Mouse (Mus musculus): ENCODE results near the gene Spsb4. TPM values are rescaled to one million over a fixed set of nuclear protein-coding genes. Genes with fewer than 3 reads are reported as not detected.

The Spsb4 gene
- total and polyA plus RNA-seq, 3 experiments: not detected

DNA sequence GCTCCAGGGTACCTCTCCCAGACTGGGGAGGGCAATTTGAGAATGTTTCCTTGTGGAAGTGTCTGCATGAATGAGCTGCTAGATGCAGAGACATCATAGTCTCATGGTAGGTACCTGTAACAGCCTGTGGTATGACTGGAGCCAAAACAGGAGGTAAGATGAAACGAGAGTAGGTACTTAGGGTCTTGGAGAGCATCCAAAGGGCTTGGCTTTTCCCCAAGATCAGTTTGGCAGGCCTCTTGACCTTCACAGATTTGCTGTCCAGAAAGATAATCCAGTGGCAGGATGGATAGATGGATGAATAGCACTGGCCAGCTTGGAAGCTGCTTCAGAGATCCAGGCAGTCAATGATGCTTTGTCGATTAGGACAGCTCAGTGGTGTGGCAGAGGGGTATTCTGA, 1.0 kb upstream of the Spsb4 start:
- Histone ChIP-seq H3K27me3 (ENCODE audit: control insufficient read depth in 1 of 2, insufficient read depth in 2 of 2, low read length in 2 of 2) (no peaks in the 10 kb centered on the region), H3K9ac (ENCODE audit: control insufficient read depth, low read depth, low read length, poor library complexity, severe bottlenecking) (no peak overlapping the region), H3K4me1 (ENCODE audit: control insufficient read depth in 1 of 2, insufficient read depth in 2 of 2, low read length in 2 of 2) (no peaks in the 10 kb centered on the region), H3K27ac (ENCODE audit: control insufficient read depth, low read depth, low read length) (no peak overlapping the region), H3K79me2 (ENCODE audit: control insufficient read depth, insufficient read depth, low read length, poor library complexity) (no peaks in the 10 kb centered on the region), H3K9me3 (replicated peaks; ENCODE audit: insufficient read depth, low read length) (no peaks in the 10 kb centered on the region), H3K4me3 (ENCODE audit: control insufficient read depth in 1 of 2, insufficient read depth in 1 of 2, low read depth in 2 of 2, low read length in 2 of 2) (no peak overlapping the region), H3K36me3 (ENCODE audit: control insufficient read depth in 1 of 2, insufficient read depth in 2 of 2, low read length in 2 of 2) (no peaks in the 10 kb centered on the region)
- no peak for DNase-seq (ENCODE audit: low read depth, low spot score)
- TF ChIP-seq GATA1 (IDR thresholded peaks at IDR 0.05; ENCODE audit: low read depth, low read length) (no peak), MYB (IDR thresholded peaks at IDR 0.05; ENCODE audit: low read depth, low read length) (no peak), TBP (IDR thresholded peaks at IDR 0.05; ENCODE audit: low read depth, low read length) (no peak), HCFC1 (IDR thresholded peaks at IDR 0.05; ENCODE audit: low read depth, low read length) (no peak), MAZ (IDR thresholded peaks at IDR 0.05; ENCODE audit: low read depth, low read length) (no peak), E2F4 (IDR thresholded peaks at IDR 0.05; ENCODE audit: borderline replicate concordance, low read depth, low read length) (no peak), SIN3A (IDR thresholded peaks at IDR 0.05; ENCODE audit: low read length) (no peak), EP300 (IDR thresholded peaks at IDR 0.05; ENCODE audit: low read depth in 1 of 2, low read length in 2 of 2) (no peak), TCF12 (IDR thresholded peaks at IDR 0.05; ENCODE audit: low read depth, low read length) (no peak), CHD2 (IDR thresholded peaks at IDR 0.05; ENCODE audit: low read length) (no peak), ZKSCAN1 (IDR thresholded peaks at IDR 0.05; ENCODE audit: low read depth, low read length) (no peak), SMC3 (IDR thresholded peaks at IDR 0.05; ENCODE audit: low read depth, low read length) (no peak), POLR2AphosphoS2 (IDR thresholded peaks at IDR 0.05; ENCODE audit: low read length) (no peak), ZC3H11A (IDR thresholded peaks at IDR 0.05; ENCODE audit: low read depth, low read length) (no peak)

DNA sequence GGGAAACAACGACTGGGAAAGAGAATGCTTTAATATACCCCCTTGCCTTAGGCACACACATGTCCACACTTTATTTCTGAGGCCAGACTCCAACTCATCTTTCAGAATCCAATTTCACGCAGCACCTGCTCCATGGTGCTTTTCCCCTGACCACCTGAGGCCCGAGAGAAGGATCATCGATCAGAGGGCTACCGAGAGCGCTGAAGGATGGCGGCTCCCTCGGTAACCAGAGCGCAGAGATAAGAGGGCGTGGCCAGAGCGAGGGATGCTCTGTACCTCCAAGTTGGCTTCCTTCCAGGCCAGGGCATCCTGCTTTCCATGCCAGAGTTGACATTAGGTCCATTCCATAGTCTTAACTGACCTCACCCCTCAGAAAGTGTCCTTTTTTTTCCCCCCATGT, 588 bp upstream of the Spsb4 start:
- no peak overlapping the region for H3K27ac ChIP-seq (ENCODE audit: control insufficient read depth, low read depth, low read length)
- H3K9me3 ChIP-seq (replicated peaks; ENCODE audit: insufficient read depth, low read length): no peaks in the 10 kb centered on the region
- TF ChIP-seq MAX (IDR thresholded peaks at IDR 0.05; ENCODE audit: low read length) (no peak), NELFE (IDR thresholded peaks at IDR 0.05; ENCODE audit: low read depth, low read length) (no peak), ELF1 (IDR thresholded peaks at IDR 0.05; ENCODE audit: low read depth, low read length) (no peak), TBP (IDR thresholded peaks at IDR 0.05; ENCODE audit: low read depth, low read length) (no peak), ZKSCAN1 (IDR thresholded peaks at IDR 0.05; ENCODE audit: low read depth, low read length) (no peak), MEF2A (IDR thresholded peaks at IDR 0.05; ENCODE audit: extremely low read depth, insufficient replicate concordance, low read depth, low read length, poor library complexity, severe bottlenecking) (no peak), TCF12 (IDR thresholded peaks at IDR 0.05; ENCODE audit: low read depth, low read length) (no peak), POLR2AphosphoS5 (IDR thresholded peaks at IDR 0.05; ENCODE audit: borderline replicate concordance, low read depth, low read length) (no peak), MXI1 (IDR thresholded peaks at IDR 0.05; ENCODE audit: low read depth, low read length) (no peak), MAFK (IDR thresholded peaks at IDR 0.05; ENCODE audit: borderline replicate concordance, low read depth, low read length) (no peak), SIN3A (IDR thresholded peaks at IDR 0.05; ENCODE audit: low read length) (no peak), BHLHE40 (IDR thresholded peaks at IDR 0.05; ENCODE audit: borderline replicate concordance, low read depth, low read length) (no peak)
- no peak overlapping the region for H3K9ac ChIP-seq (ENCODE audit: control insufficient read depth, low read depth, low read length, poor library complexity, severe bottlenecking)
- H3K4me3 ChIP-seq (ENCODE audit: control insufficient read depth in 1 of 2, insufficient read depth in 1 of 2, low read depth in 2 of 2, low read length in 2 of 2): no peak overlapping the region
- DNase-seq (ENCODE audit: low read depth, low spot score): no peak
- H3K4me1 ChIP-seq (ENCODE audit: control insufficient read depth in 1 of 2, insufficient read depth in 2 of 2, low read length in 2 of 2): no peaks in the 10 kb centered on the region
- H3K36me3 ChIP-seq (ENCODE audit: control insufficient read depth in 1 of 2, insufficient read depth in 2 of 2, low read length in 2 of 2): no peaks in the 10 kb centered on the region
- H3K79me2 ChIP-seq (ENCODE audit: control insufficient read depth, insufficient read depth, low read length, poor library complexity): no peaks in the 10 kb centered on the region
- H3K27me3 ChIP-seq (ENCODE audit: control insufficient read depth in 1 of 2, insufficient read depth in 2 of 2, low read length in 2 of 2): no peaks in the 10 kb centered on the region

Data from MEL (cell line).